Mouse (Mus musculus) liver, adult 2 months (tissue): ENCODE results near the gene N4bp2. TPM values are rescaled to one million over a fixed set of nuclear protein-coding genes. Genes with fewer than 3 reads are reported as not detected.
A peak's percentile ranks its signal among the peaks of the same experiment; 100 is the strongest.

Experiments used
- DNase-seq: peaks from one replicate; pipeline ENCODE4 v3.0.0-alpha.2; 2011; ENCODE audit warnings: low read depth, low spot score; ENCODE audit errors: extremely low read depth
- H3K27ac ChIP-seq: fragments of 200-500 bp; replicated peaks from 2 replicates; pipeline ENCODE4 v1.5.1; 2012; ENCODE audit warnings: low read depth, mild to moderate bottlenecking, control low read depth, inconsistent platforms, low read length; ENCODE audit not compliant: insufficient read depth
- H3K27me3 ChIP-seq: fragments of 200-500 bp; 2 replicates; pipeline ENCODE4 v1.6.1; 2012; ENCODE audit warnings: mild to moderate bottlenecking, moderate library complexity, low read length, inconsistent platforms; ENCODE audit not compliant: control insufficient read depth, insufficient read depth
- H3K36me3 ChIP-seq: fragments of 200-500 bp; 2 replicates; pipeline ENCODE4 v1.6.1; 2012; ENCODE audit warnings: low read length, inconsistent platforms; ENCODE audit not compliant: control insufficient read depth, insufficient read depth
- H3K4me1 ChIP-seq: fragments of 200-500 bp; 2 replicates; pipeline ENCODE4 v1.6.1; 2011; ENCODE audit warnings: low read length; ENCODE audit not compliant: control insufficient read depth, insufficient read depth
- H3K4me3 ChIP-seq: fragments of 200-500 bp; 2 replicates; pipeline ENCODE4 v1.5.1; 2011; ENCODE audit warnings: low read depth, mild to moderate bottlenecking, control low read depth, low read length, moderate library complexity; ENCODE audit not compliant: insufficient read depth
- H3K79me2 ChIP-seq: fragments of 200-500 bp; 2 replicates; pipeline ENCODE4 v1.6.1; 2012; ENCODE audit warnings: inconsistent platforms, mild to moderate bottlenecking, low read length, moderate library complexity; ENCODE audit not compliant: control insufficient read depth, insufficient read depth
- H3K9ac ChIP-seq: fragments of 200-500 bp; 2 replicates; pipeline ENCODE4 v1.6.1; 2012; ENCODE audit warnings: low read depth, mild to moderate bottlenecking, control low read depth, inconsistent platforms, low read length
- CTCF ChIP-seq: fragments of 200-500 bp; IDR thresholded peaks from 2 replicates; pipeline ENCODE4 v1.5.1; 2011; ENCODE audit warnings: low read depth, low read length, control low read depth
- POLR2A ChIP-seq: fragments of 200-500 bp; IDR thresholded peaks from 2 replicates; pipeline ENCODE4 v1.6.1; 2011; ENCODE audit warnings: low read length, control low read depth; ENCODE audit not compliant: insufficient read depth; ENCODE audit errors: extremely low read depth
- WGBS: fragments of 180-500 bp; shearing (Covaris S2); methylation state at CpG from one replicate; pipeline ENCODE4 v1.1.7; 2018; 5-methylcytosine and 5-hydroxymethylcytosine counted together
- polyA plus RNA-seq: library from polyadenylated mRNA; depleted of rRNA; stranded (reverse); fragments of >200 nt; gene quantifications from 2 replicates; pipeline ENCODE4 v1.2.3, GENCODE M21; 2012
- total RNA-seq: library from RNA; depleted of rRNA; stranded (reverse); fragments of >200 nt; gene quantifications from 2 replicates; pipeline ENCODE4 v1.2.3, GENCODE M21; 2014

N4bp2 gene
- total and polyA plus RNA-seq, 2 experiments = 4.1 to 21.7 TPM

DNA sequence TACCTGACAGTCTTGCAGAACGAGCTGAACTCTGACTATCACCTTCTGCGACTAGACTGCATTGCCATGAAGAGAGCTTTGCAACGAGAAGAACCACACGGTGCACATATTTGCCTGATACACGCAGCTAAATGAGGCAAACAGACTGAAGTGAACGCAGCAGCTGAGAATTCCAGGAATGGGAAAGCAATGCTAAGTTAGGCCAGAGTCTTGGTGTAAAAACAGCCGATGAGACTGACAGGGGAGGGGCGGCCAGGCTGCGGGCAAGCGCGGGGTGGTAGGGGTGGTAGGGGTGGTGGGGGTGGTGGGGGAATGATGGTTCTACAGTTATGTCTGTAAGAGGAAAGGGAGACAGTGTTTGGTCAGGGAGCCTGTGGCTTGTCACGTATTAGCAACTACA, 95.6 kb downstream of the N4bp2 start:
- no peaks in the 10 kb centered on the region for H3K4me1 ChIP-seq
- WGBS = 67% methylated on average over 12 of the region's 12 CpGs
- no peak overlapping the region for H3K4me3 ChIP-seq
- no peak for TF ChIP-seq CTCF
- TF ChIP-seq POLR2A = no peak
- H3K9ac ChIP-seq = no peak overlapping the region
- no peak for DNase-seq
- no peaks in the 10 kb centered on the region for H3K79me2 ChIP-seq
- no peaks in the 10 kb centered on the region for H3K36me3 ChIP-seq
- H3K27me3 ChIP-seq = no peaks in the 10 kb centered on the region
- no peak overlapping the region for H3K27ac ChIP-seq

DNA sequence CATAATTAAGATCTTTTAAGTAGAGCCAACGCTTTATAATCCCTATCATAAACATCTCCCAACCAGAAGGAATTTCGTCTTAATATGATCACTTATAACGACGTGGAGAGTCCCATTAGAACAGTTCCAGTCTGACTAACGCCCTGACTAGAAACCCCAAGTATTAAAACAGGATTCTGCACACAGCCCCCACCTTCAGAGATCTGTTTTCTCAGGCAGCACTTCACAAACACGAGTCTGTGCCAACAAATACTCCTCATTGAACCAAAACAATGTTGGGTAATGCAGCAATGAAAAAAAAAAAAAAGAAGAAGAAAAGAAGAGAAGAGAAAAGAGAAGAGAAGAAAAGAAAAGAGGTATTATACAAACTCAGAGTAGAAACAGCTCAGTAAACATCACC, 96.1 kb downstream of the N4bp2 start:
- Histone ChIP-seq H3K27me3 (no peaks in the 10 kb centered on the region), H3K36me3 (no peaks in the 10 kb centered on the region), H3K4me1 (no peaks in the 10 kb centered on the region), H3K79me2 (no peaks in the 10 kb centered on the region), H3K9ac (no peak overlapping the region), H3K4me3 (no peak overlapping the region), H3K27ac (no peak overlapping the region)
- TF ChIP-seq CTCF (no peak), POLR2A (no peak)
- 69% methylated on average over 6 of the region's 6 CpGs for WGBS
- DNase-seq = no peak

DNA sequence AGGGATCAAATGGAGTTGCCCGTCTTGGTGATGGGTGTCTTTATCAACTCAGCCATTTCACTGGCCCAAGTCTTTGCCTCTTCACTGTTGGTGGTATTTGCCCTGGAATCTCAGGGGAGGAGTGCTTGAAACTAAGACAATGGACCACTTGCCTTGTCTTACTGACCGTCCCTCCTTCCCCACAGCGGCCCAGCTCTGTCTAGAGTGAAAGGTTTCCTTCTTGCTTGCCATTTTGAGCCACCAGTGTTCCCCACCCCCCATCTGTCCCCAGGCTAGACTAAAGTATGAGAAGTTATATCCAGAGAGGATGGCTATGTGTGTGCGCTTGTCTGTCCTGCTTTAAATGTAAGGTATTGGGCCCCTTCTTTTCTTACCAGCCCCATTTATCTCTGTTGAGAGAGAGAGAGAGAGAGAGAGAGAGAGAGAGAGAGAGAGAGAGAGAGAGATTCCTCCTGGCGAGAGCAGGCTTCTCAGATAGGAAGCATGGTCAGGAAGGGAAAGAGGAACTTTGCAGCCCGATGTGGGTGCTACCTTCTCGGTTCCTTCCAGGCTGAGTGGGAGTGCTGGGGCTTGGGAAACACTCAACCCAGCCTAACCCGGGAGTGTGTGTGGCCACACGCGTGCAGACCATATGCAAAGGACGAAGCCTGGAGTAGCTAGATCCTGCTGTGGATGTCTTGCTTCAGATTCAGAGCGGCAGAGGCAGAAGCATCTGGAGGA, 97.1 kb downstream of the N4bp2 start:
- WGBS = 83% methylated on average over 12 of the region's 12 CpGs
- Histone ChIP-seq H3K27me3 (no peaks in the 10 kb centered on the region), H3K27ac (no peak overlapping the region), H3K9ac (no peak overlapping the region), H3K79me2 (no peaks in the 10 kb centered on the region), H3K36me3 (no peaks in the 10 kb centered on the region), H3K4me1 (no peaks in the 10 kb centered on the region), H3K4me3 (no peak overlapping the region)
- peak; percentile 22 for DNase-seq
- TF ChIP-seq CTCF (no peak), POLR2A (no peak)

DNA sequence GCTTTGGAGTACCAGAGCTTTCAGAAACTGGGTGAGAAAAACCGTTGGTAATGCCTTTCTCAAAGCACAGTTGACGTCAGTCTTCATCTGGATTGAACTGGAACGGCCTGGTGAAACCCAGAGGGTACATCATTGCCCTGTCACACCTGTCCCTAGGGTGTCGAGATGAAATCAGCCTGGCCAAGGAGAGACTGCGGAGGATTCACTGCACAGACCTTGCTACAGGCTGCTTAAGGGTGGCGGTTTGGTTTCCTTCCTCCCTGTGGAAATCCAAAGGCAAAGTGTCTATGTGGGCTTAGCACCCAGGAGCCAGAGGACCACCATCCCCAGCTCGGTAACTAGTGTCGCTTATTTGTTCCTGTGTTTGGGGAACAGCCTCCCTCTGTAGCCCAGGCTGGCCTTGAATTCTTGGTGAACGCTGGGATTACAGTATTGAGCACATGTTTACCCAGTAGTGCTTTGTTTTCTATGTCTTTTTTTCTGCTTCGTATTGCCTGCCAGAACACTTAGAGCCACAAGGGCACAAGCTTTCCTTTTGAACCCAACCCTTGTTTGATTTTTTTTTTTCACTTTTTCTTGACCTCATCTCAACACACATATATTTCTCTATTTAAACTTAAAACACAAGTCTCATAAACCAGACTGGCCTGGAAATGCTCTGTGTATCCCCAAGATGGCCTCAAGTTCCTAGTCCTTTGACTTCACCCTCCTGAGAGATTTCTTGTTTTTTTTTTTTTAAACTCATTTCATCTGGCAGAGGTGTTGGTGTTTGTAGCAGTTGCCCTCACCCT, 98.0 kb downstream of the N4bp2 start, which contains the start of gene Rhoh:
TSS of gene Rhoh (plus strand) at position 60 of the 791 bp plus-strand sequence.
- no peak within 1 kb of the TSS for H3K9ac ChIP-seq
- H3K36me3 ChIP-seq = no peaks in the 10 kb centered on the region
- H3K27ac ChIP-seq = no peak within 1 kb of the TSS
- H3K27me3 ChIP-seq = no peaks in the 10 kb centered on the region
- no peak for DNase-seq
- 70% methylated on average over 10 of the region's 10 CpGs for WGBS
- no peaks in the 10 kb centered on the region for H3K79me2 ChIP-seq
- TF ChIP-seq POLR2A (no peak), CTCF (no peak)
- no peak within 1 kb of the TSS for H3K4me3 ChIP-seq
- H3K4me1 ChIP-seq = no peaks in the 10 kb centered on the region

DNA sequence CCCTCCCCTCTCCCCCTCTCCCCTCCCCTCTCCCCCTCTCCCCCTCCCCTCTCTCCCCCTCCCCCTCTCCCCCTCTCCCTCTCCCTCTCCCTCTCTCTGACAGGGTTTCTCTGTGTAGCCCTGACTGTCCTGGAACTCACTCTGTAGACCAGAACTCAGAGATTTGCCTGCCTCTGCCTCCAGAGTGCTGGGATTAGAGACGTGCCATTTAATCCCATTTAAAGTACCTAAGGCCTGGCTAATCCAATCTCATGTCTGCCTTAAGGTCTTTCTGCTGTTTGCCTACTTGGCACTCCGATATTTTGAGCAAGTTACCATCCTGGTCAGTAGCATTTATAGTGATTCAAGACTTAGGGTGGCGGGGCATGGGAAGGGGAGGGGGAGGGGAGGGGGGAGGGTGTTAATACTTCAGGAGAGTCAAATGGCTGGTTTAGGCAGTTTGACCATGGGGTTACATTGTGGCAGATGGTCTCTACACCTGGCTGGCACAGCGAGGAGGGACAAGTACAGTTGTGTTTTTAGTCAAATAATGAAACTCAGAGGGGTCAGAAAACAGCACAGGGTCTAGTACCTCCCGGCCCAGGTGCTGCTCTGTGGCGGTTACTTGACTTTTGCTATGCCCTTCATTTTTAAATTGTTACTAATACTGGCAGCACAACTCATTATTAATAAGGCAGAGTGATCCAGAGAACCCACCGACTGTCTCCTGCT, 99.1 kb downstream of the N4bp2 start:
- Histone ChIP-seq H3K27ac (no peak overlapping the region), H3K36me3 (no peaks in the 10 kb centered on the region), H3K79me2 (no peaks in the 10 kb centered on the region), H3K4me3 (no peak overlapping the region), H3K9ac (no peak overlapping the region), H3K4me1 (no peaks in the 10 kb centered on the region), H3K27me3 (no peaks in the 10 kb centered on the region)
- TF ChIP-seq CTCF = no peak
- TF ChIP-seq POLR2A = no peak
- 91% methylated on average over 7 of the region's 7 CpGs for WGBS
- no peak for DNase-seq
